Mouse (Mus musculus) natural killer cell, adult 2 months (primary cell): Measurements from ENCODE around the gene Padi6.

ENCODE experiments used
- DNase-seq, 2 experiments: peaks; one replicate each; pipeline ENCODE4 v3.0.0; 2022; ENCODE audit warnings: low spot score in 2 of 2

Padi6 gene

GRCm38 (mm10) chr4:140750328-140750727 lies 7.9 kb upstream of the Padi6 start:
- peak; percentile 46 to 61 for DNase-seq

GRCm38 (mm10) chr4:140747978-140748377 lies 5.5 kb upstream of the Padi6 start:
- no peak for DNase-seq

GRCm38 (mm10) chr4:140744654-140745053 lies 2.2 kb upstream of the Padi6 start:
- peak in 1 of 2 experiments; percentile 50 for DNase-seq

GRCm38 (mm10) chr4:140743086-140743485 lies 643 bp upstream of the Padi6 start:
- no peak for DNase-seq

- no peak for DNase-seq
Observed at GRCm38 (mm10) chr4:140741401-140741800, 1.0 kb downstream of the Padi6 start.

GRCm38 (mm10) chr4:140740655-140741054 lies 1.8 kb downstream of the Padi6 start:
- DNase-seq, result peak in 1 of 2 experiments; percentile 53

GRCm38 (mm10) chr4:140732871-140733270 lies 9.6 kb downstream of the Padi6 start:
- DNase-seq, result no peak

GRCm38 (mm10) chr4:140731654-140732053 lies 10.8 kb downstream of the Padi6 start:
- no peak for DNase-seq

- DNase-seq, result no peak
Observed at GRCm38 (mm10) chr4:140726907-140727306, 15.5 kb downstream of the Padi6 start.

- DNase-seq, result no peak
Observed at GRCm38 (mm10) chr4:140724739-140725138, 17.7 kb downstream of the Padi6 start.

GRCm38 (mm10) chr4:140723801-140724200 lies 18.6 kb downstream of the Padi6 start:
- DNase-seq, result no peak

- DNase-seq, result no peak
Observed at GRCm38 (mm10) chr4:140723192-140723591, 19.3 kb downstream of the Padi6 start.

- DNase-seq, result no peak
Observed at GRCm38 (mm10) chr4:140722710-140723109, 19.7 kb downstream of the Padi6 start.

- DNase-seq, result no peak
Observed at GRCm38 (mm10) chr4:140721968-140722490, 20.4 kb downstream of the Padi6 start.

GRCm38 (mm10) chr4:140720091-140720490 lies 22.4 kb downstream of the Padi6 start:
- DNase-seq, result no peak

- no peak for DNase-seq
Observed at GRCm38 (mm10) chr4:140718436-140718835, 24.0 kb downstream of the Padi6 start.

- no peak for DNase-seq
Observed at GRCm38 (mm10) chr4:140716994-140717393, 25.4 kb downstream of the Padi6 start.

GRCm38 (mm10) chr4:140714586-140714985 lies 27.9 kb downstream of the Padi6 start:
- no peak for DNase-seq

- peak; percentile 65 to 83 for DNase-seq
Observed at GRCm38 (mm10) chr4:140713480-140714365, 28.7 kb downstream of the Padi6 start.

- DNase-seq, result no peak
Observed at GRCm38 (mm10) chr4:140711360-140711759, 31.1 kb downstream of the Padi6 start.

GRCm38 (mm10) chr4:140710781-140711180 lies 31.7 kb downstream of the Padi6 start:
- no peak for DNase-seq

GRCm38 (mm10) chr4:140709617-140710016 lies 32.8 kb downstream of the Padi6 start:
- DNase-seq, result no peak

GRCm38 (mm10) chr4:140709111-140709510 lies 33.3 kb downstream of the Padi6 start:
- DNase-seq, result no peak
